Mouse (Mus musculus) forebrain, postnatal 0 days (tissue): ENCODE data around the gene BC052040. TPM values are rescaled to one million over a fixed set of nuclear protein-coding genes. Genes with fewer than 3 reads are reported as not detected.
A peak's percentile ranks its signal among the peaks of the same experiment; 100 is the strongest.

Source experiments
- ATAC-seq: fragments of 200-750 bp; cut with Nextera tagmentation; 2 replicates; pipeline ENCODE4 v1.8.0; 2017; ENCODE audit warnings: mild to moderate bottlenecking, moderate library complexity
- DNase-seq: peaks from one replicate; pipeline ENCODE4 v3.0.0-alpha.2; 2015
- H3K27ac ChIP-seq: fragments of 300-500 bp; sonication (generic); 2 replicates; pipeline ENCODE4 v1.5.1; 2014; ENCODE audit warnings: low read depth, mild to moderate bottlenecking, antibody characterized with exemption, low read length, moderate library complexity, mixed read lengths
- H3K27me3 ChIP-seq: fragments of 300-500 bp; sonication (generic); 2 replicates; pipeline ENCODE4 v1.6.1; 2014; ENCODE audit warnings: mild to moderate bottlenecking, low read length, mixed read lengths; ENCODE audit not compliant: insufficient read depth
- H3K36me3 ChIP-seq: fragments of 300-500 bp; sonication (generic); 2 replicates; pipeline ENCODE4 v1.6.1; 2014; ENCODE audit warnings: mild to moderate bottlenecking, moderate library complexity; ENCODE audit not compliant: insufficient read depth
- H3K4me1 ChIP-seq: fragments of 300-500 bp; sonication (generic); 2 replicates; pipeline ENCODE4 v1.6.1; 2014; ENCODE audit warnings: antibody characterized with exemption; ENCODE audit not compliant: insufficient read depth
- H3K4me2 ChIP-seq: fragments of 300-500 bp; sonication (generic); 2 replicates; pipeline ENCODE4 v1.6.1; 2014; ENCODE audit warnings: low read depth, mild to moderate bottlenecking, moderate library complexity
- H3K4me3 ChIP-seq: fragments of 300-500 bp; sonication (generic); 2 replicates; pipeline ENCODE4 v1.5.1; 2014; ENCODE audit warnings: low read depth, low read length, mixed read lengths
- H3K9ac ChIP-seq: fragments of 300-500 bp; sonication (generic); 2 replicates; pipeline ENCODE4 v1.6.1; 2014; ENCODE audit warnings: mild to moderate bottlenecking
- H3K9me3 ChIP-seq: fragments of 300-500 bp; sonication (generic); 2 replicates; pipeline ENCODE4 v1.6.1; 2016; ENCODE audit warnings: low read length
- CTCF ChIP-seq: sonication (generic); IDR thresholded peaks from 2 replicates; pipeline ENCODE4 v1.5.1; 2016; ENCODE audit warnings: antibody characterized with exemption, control low read depth, low read depth
- WGBS: fragments of 180-500 bp; shearing (Covaris S2); extraction: QIAGEN DNeasy Blood & Tissue Kit; methylation state at CpG from one replicate; pipeline ENCODE4 v1.1.7; 2014; 5-methylcytosine and 5-hydroxymethylcytosine counted together
- microRNA counts: library from miRNA; unstranded; fragments of <30 nt; microRNA quantifications from one replicate; lab custom pipeline; 2015
- microRNA-seq, 2 experiments: library from miRNA; unstranded; fragments of <30 nt; microRNA quantifications; one replicate each; pipeline ENCODE4; 2016
- polyA plus RNA-seq: library from polyadenylated mRNA; unstranded; fragments of >200 nt; fragmentation: Nextera tagmentation; extraction: Ambion mirVana; gene quantifications from 2 replicates; pipeline ENCODE4 v1.2.1, GENCODE M21; 2015
- total RNA-seq: library from RNA; depleted of rRNA; stranded (reverse); fragments of >200 nt; gene quantifications from 2 replicates; pipeline ENCODE4 v1.2.3, GENCODE M21; 2014

Gene BC052040
- total and polyA plus RNA-seq, 2 experiments from 2014 or later: 12.5 to 15.1 TPM

DNA sequence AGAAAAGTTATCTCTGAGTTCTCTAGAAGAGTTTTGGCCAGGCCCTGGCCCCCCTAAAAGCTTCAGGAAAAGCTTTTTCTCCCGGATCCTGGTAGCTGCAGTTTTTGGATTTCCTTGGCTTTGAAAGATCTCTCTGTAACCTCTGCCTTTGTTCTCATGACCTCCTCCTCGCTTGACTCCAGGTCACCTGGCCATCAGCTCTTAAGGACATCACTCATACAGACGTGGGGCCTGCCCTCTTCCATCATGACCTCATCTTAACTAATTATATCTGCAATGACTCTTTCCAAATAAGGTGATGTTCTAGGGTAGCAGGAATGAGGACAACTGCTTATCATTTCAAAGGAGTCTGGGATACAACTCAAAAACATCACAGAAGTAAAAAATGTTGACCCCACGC, 226.9 kb downstream of the BC052040 start:
- TF ChIP-seq CTCF: no peak
- Histone ChIP-seq H3K4me2 (no peak overlapping the region), H3K4me1 (0 out of 2 replicates have a peak, but pooled peaks cover 1% of the 10 kb centered on the region), H3K4me3 (no peak overlapping the region), H3K9me3 (no peaks in the 10 kb centered on the region), H3K27ac (no peak overlapping the region), H3K36me3 (no peaks in the 10 kb centered on the region), H3K9ac (no peak overlapping the region), H3K27me3 (no peaks in the 10 kb centered on the region)
- WGBS: 60% methylated on average over 4 of the region's 4 CpGs
- ATAC-seq (no peak), DNase-seq (no peak)

DNA sequence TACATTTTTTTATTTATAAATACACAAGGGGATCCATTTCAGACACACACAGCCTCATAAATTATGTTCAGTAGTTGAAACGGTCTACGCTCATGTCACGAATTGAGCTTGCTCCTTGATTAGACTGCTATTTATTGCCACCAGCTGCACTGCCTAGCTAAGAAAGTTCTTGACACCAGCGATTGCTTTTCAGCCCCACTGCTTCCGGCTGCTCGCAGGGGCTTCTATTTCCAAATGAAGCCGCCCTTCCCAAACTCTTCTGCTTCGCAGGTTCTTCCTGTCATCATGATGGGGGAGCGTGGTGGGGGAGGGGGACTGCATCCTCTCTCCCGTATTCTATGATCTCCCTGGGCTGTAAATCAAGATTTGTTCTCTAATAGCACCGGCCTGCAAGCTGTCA, 231.8 kb downstream of the BC052040 start:
- H3K27me3 ChIP-seq: no peaks in the 10 kb centered on the region
- H3K9me3 ChIP-seq: no peaks in the 10 kb centered on the region
- no peaks in the 10 kb centered on the region for H3K36me3 ChIP-seq
- no peak overlapping the region for H3K27ac ChIP-seq
- H3K4me1 ChIP-seq: peaks cover 5% of the 10 kb centered on the region; the same call in 1 of the 2 replicates
- no peak overlapping the region for H3K9ac ChIP-seq
- peak; percentile 84 for ATAC-seq
- no peak for TF ChIP-seq CTCF
- peak; percentile 40 for DNase-seq
- H3K4me2 ChIP-seq: peak overlapping the region; percentile 32
- WGBS: 28% methylated on average over 11 of the region's 11 CpGs
- no peak overlapping the region for H3K4me3 ChIP-seq

DNA sequence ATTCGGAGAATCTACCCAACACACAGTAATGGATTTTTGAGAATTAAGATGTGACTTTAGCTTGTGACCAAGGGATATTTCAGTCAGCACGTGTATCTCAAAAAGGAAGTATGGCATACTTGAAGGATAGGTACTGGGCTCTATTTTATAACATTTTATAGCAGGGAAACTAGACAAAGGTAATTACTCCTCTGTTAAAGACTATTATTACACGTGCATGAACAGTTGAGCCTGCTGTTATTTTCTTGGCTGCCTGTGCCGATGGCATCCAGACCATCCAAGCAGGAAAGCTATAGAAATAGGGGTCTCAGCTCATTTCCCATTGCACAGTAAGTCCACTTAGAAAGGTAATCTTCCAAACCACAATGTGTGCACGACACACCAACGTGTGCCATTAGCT, 232.2 kb downstream of the BC052040 start:
- TF ChIP-seq CTCF: no peak
- Histone ChIP-seq H3K9me3 (no peaks in the 10 kb centered on the region), H3K4me2 (peak overlapping the region; percentile 32), H3K36me3 (no peaks in the 10 kb centered on the region), H3K4me1 (peaks cover 5% of the 10 kb centered on the region; the same call in 1 of the 2 replicates), H3K4me3 (no peak overlapping the region), H3K27me3 (no peaks in the 10 kb centered on the region), H3K9ac (no peak overlapping the region), H3K27ac (no peak overlapping the region)
- DNase-seq (peak; percentile 23), ATAC-seq (peak; percentile 8; the same call in 1 of the 2 replicates)
- WGBS: 39% methylated on average over 6 of the region's 6 CpGs

DNA sequence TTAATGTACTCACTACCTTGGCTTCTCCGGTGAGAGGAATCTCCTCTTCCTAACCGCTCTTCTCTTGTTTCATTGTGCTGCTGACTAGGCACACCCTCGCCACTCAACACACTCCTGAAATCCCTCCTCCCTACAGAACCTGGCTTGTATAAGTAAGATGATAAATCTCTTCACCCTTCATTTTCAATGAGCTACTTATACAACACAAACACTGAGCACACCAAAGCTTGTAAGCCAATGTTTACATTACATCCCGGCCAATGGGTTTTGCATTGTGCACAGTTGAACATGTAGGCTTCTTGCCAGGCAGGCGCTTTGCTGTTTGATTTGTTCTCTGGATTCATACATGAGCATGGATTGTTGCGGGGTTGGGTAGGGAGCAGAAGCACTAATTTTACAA, 236.4 kb downstream of the BC052040 start:
- Histone ChIP-seq H3K4me1 (peaks cover 5% of the 10 kb centered on the region; the same call in 1 of the 2 replicates), H3K4me2 (no peak overlapping the region), H3K9me3 (no peaks in the 10 kb centered on the region), H3K4me3 (no peak overlapping the region), H3K9ac (no peak overlapping the region), H3K36me3 (no peaks in the 10 kb centered on the region), H3K27ac (no peak overlapping the region), H3K27me3 (no peaks in the 10 kb centered on the region)
- no peak for DNase-seq
- no peak for TF ChIP-seq CTCF
- ATAC-seq: no peak
- WGBS: 66% methylated on average over 6 of the region's 6 CpGs

DNA sequence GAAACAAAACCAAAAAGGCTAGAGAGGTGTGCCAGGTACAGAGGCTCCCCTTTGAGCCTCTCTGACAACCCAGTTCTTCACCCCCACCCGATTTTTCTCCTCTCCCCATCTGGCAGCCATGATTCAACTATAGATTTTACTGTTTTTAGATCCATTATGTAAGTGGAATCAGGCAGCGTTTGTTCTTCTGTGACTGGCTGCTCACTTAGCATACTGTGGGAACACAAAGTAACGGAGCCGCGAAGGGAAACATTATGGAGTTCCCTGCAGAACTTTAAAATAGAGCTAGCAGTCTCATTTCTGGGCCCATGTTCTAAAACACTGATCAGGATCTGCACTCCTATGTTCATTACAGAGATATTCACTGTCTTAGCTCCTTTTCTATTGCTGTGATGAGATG, 240.8 kb downstream of the BC052040 start:
- Histone ChIP-seq H3K9ac (no peak overlapping the region), H3K4me2 (no peak overlapping the region), H3K27me3 (no peaks in the 10 kb centered on the region), H3K4me1 (no peaks in the 10 kb centered on the region), H3K4me3 (no peak overlapping the region), H3K36me3 (no peaks in the 10 kb centered on the region), H3K27ac (no peak overlapping the region), H3K9me3 (no peaks in the 10 kb centered on the region)
- ATAC-seq (no peak), DNase-seq (peak; percentile 25)
- TF ChIP-seq CTCF: no peak
- WGBS: 77% methylated on average over 5 of the region's 5 CpGs

MicroRNAs encoded within 50 kb of the gene (microRNA counts, 519-probe panel; counts per million panel counts)
- 4,616 counts per million, percentile 61 among the panel's probes with 10 or more counts for microRNA mmu-miR-1951 (lab: Ali Mortazavi, UCI)

Small RNA genes lying within 50 kb of the gene (microRNA-seq; reads per million reads assigned to microRNA genes)
- gene Mir1951: 0 to 0.77 reads per million in 2 experiments
